Mouse (Mus musculus): ENCODE measurements around the gene Tmem208.

DNA sequence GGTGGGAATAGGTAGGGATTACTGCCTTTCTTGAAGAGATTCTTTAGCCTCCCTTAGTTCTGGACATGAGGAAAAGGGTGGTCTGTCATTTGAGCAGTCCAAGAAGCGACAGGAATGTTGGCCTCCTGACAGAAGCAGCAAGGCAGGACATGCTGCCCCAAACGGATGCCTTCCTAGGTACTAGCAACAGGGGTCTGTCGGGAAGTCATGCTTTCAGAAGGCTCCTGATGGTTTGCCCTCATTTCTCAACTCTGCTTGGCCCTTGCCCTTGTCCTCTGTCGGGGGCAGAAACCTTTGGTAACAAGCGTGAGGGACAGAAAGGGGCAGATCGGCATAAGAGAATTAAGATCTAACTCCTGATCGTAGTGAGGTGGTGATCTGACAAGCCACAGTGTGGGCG, 16.0 kb upstream of the Tmem208 start:
- no peak for TF ChIP-seq GATA1 (IDR thresholded peaks at IDR 0.05; ENCODE audit: low read length)
- no peak for TF ChIP-seq TAL1 (IDR thresholded peaks at IDR 0.05; ENCODE audit: low read length)

Measured in erythroblast, embryonic 14.5 days (primary cell).